Mouse (Mus musculus) embryonic fibroblast, embryonic 13.5 days (primary cell): ENCODE measurements around the gene Tmem86a.

Experiments used
- CTCF ChIP-seq: IDR thresholded peaks from 2 replicates; pipeline ENCODE4 v1.5.1; 2011; ENCODE audit warnings: mild to moderate bottlenecking, control low read depth, low read length, moderate library complexity, borderline replicate concordance; ENCODE audit not compliant: insufficient read depth
- POLR2A ChIP-seq: IDR thresholded peaks from 2 replicates; pipeline ENCODE4 v1.6.1; 2011; ENCODE audit warnings: low read depth, mild to moderate bottlenecking, control low read depth, low read length, moderate library complexity

DNA sequence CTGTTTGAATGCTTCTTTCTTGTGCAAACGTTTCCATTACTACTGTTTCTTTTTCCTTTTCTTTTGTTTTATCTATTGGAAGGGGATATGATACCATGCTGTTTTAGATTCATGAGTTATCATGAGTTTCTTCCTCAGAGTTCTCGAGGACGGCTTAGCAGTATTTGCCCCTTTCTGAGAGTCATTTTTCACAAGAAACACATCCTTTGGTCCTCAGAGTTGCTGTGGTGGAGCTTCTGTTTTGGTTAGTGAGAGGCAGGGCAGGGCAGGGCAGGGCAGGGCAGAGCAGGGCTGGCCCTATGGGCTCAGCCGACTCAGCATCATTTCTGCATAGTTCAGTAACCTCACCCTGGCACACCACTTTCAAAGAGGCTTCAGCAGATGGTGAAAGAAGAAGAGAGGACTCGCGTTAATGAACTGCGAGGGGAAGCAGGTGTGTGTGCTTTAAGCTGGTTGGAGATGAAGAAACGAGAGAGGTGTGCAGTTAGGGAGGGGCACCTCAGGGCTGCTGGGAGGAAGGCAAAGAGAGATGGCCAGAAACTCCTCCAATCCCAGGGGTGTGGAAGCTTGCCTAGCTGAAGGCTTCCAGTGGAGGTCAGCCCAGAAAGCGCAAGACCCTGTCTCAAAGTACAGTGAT is 37.2 kb upstream of the Tmem86a start:
- TF ChIP-seq CTCF, result no peak
- no peak for TF ChIP-seq POLR2A
